Mouse (Mus musculus) kidney, adult 8-10 months (tissue): ENCODE data around the gene Bdkrb1.
A peak's percentile ranks its signal among the peaks of the same experiment; 100 is the strongest.

Experiments used
- DNase-seq, 2 experiments: peaks; one replicate each; pipeline ENCODE4 v3.0.0; 2022

The Bdkrb1 gene

GRCm38 (mm10) chr12:105602581-105603210 lies at the start of gene Bdkrb1:
Gene Bdkrb1, plus strand, starts transcription at chr12:105603085.
- no peak for DNase-seq

GRCm38 (mm10) chr12:105554151-105554772 lies 48.6 kb upstream of the Bdkrb1 start:
- peak in 1 of 2 experiments; percentile 24 for DNase-seq

- DNase-seq = peak; percentile 20 to 49
Measured at GRCm38 (mm10) chr12:105555172-105555571, 47.7 kb upstream of the Bdkrb1 start.

GRCm38 (mm10) chr12:105557250-105557925 lies 45.5 kb upstream of the Bdkrb1 start:
- peak in 1 of 2 experiments; percentile 45 for DNase-seq

GRCm38 (mm10) chr12:105561007-105561534 lies 41.8 kb upstream of the Bdkrb1 start:
- no peak for DNase-seq

- DNase-seq = no peak
Measured at GRCm38 (mm10) chr12:105562056-105562820, 40.6 kb upstream of the Bdkrb1 start.

- DNase-seq = peak in 1 of 2 experiments; percentile 34
Measured at GRCm38 (mm10) chr12:105562936-105563680, 39.8 kb upstream of the Bdkrb1 start, which contains the start of gene Bdkrb2. Gene Bdkrb2, plus strand, starts transcription at chr12:105563226.

GRCm38 (mm10) chr12:105563726-105564275 lies 39.1 kb upstream of the Bdkrb1 start:
- no peak for DNase-seq

GRCm38 (mm10) chr12:105565221-105565620 lies 37.7 kb upstream of the Bdkrb1 start:
- DNase-seq = no peak

- no peak for DNase-seq
Measured at GRCm38 (mm10) chr12:105571867-105572266, 31.0 kb upstream of the Bdkrb1 start.

- DNase-seq = no peak
Measured at GRCm38 (mm10) chr12:105572622-105573021, 30.3 kb upstream of the Bdkrb1 start.

- no peak for DNase-seq
Measured at GRCm38 (mm10) chr12:105574356-105574755, 28.5 kb upstream of the Bdkrb1 start.

- DNase-seq = no peak
Measured at GRCm38 (mm10) chr12:105580490-105580889, 22.4 kb upstream of the Bdkrb1 start.

GRCm38 (mm10) chr12:105582486-105582885 lies 20.4 kb upstream of the Bdkrb1 start:
- no peak for DNase-seq

- DNase-seq = no peak
Measured at GRCm38 (mm10) chr12:105583484-105583883, 19.4 kb upstream of the Bdkrb1 start.

- peak; percentile 56 to 72 for DNase-seq
Measured at GRCm38 (mm10) chr12:105584851-105585250, 18.0 kb upstream of the Bdkrb1 start.

- DNase-seq = no peak
Measured at GRCm38 (mm10) chr12:105587526-105587925, 15.4 kb upstream of the Bdkrb1 start.

- DNase-seq = no peak
Measured at GRCm38 (mm10) chr12:105590786-105591185, 12.1 kb upstream of the Bdkrb1 start.

- DNase-seq = no peak
Measured at GRCm38 (mm10) chr12:105592361-105592761, 10.5 kb upstream of the Bdkrb1 start.

- DNase-seq = no peak
Measured at GRCm38 (mm10) chr12:105593471-105593870, 9.4 kb upstream of the Bdkrb1 start.

- DNase-seq = no peak
Measured at GRCm38 (mm10) chr12:105597135-105597534, 5.8 kb upstream of the Bdkrb1 start.

- DNase-seq = no peak
Measured at GRCm38 (mm10) chr12:105598503-105598902, 4.4 kb upstream of the Bdkrb1 start.
